Mouse (Mus musculus) thymus, postnatal 0 days (tissue): ENCODE results near the gene C1qtnf2. TPM values are rescaled to one million over a fixed set of nuclear protein-coding genes. Genes with fewer than 3 reads are reported as not detected.

Source experiments
- DNase-seq: peaks from one replicate; pipeline ENCODE4 v3.0.0-alpha.2; 2015; ENCODE audit warnings: low spot score
- polyA plus RNA-seq: library from polyadenylated mRNA; unstranded; fragments of >200 nt; fragmentation: Nextera tagmentation; extraction: Ambion mirVana; gene quantifications from 2 replicates; pipeline ENCODE4 v1.2.1, GENCODE M21; 2015

C1qtnf2 gene
- polyA plus RNA-seq: 5.3 and 5.6 TPM in 2 replicates

DNA sequence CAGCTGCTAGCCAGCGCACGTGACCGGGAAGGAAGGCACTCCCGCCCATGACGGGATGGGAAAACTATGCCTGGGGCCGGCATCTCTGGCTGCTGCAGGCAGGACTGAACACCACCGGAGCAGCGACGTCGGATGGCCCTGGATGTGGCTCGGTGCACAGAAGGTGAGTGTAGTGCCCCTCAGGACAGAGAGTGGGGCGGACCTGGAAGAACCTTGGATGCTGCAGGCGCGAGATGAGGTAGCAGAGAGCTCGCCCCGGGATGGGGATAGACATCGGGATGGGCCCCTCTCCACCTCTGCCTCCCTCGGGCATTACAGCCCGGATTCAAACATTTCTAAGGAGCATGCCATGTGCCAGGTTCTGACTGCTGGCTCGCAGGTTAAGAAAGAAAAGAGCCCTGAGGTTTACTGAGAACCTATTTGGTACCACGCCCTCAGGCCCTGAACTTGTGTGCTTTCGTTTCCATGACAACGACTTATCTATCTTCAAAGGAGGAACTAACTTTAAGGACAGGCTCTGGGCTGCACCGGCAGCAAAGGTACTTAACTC lies at the start of gene C1qtnf2:
Gene C1qtnf2, plus strand, starts transcription at position 52 of the 550 bp plus-strand sequence.
- peak; percentile 26 for DNase-seq

DNA sequence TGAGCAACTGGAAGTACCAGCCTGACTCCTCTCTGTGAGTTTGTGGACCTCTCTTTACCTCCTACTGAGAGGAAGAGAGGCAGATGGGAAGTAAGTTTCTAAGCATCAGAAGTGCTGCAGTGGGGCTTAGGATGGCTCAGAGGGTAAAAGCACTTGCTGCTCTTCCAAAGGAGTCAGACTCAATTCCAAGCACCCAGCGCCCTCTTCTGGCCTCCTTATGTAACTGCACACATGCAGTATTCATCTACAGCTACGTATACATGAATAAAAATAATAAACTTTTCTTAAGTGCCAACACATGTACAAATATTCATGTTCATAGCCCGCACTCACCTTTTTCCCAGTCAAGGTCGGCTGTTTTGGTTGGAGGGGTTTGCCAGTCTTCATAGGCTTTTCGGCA lies 49.7 kb upstream of the C1qtnf2 start:
- DNase-seq: no peak

DNA sequence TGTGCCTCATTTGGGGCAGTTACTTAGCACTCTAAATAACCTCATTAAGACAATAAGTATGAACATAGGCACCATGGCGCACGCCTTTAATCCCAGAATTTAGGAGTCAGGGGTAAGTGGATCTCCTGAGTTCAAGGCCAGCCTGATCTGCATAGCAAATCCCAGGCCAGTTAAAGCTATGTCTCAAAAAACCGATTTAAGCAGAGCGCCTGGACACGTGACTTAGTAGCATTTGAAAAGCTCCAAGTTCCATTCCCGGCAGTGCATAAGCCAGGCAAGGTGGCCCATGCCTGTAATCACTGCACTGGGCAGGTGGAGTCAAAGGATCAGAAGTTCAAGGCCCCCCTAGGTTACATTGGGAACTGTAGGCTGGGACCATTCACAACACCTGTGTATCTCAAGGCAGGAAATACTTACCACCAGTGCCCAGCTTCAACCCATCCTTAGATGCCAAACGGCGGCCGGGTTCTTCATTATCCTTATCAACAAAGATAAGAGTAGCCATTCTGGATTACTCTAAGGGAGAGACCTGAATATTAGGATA lies 48.8 kb upstream of the C1qtnf2 start:
- no peak for DNase-seq

DNA sequence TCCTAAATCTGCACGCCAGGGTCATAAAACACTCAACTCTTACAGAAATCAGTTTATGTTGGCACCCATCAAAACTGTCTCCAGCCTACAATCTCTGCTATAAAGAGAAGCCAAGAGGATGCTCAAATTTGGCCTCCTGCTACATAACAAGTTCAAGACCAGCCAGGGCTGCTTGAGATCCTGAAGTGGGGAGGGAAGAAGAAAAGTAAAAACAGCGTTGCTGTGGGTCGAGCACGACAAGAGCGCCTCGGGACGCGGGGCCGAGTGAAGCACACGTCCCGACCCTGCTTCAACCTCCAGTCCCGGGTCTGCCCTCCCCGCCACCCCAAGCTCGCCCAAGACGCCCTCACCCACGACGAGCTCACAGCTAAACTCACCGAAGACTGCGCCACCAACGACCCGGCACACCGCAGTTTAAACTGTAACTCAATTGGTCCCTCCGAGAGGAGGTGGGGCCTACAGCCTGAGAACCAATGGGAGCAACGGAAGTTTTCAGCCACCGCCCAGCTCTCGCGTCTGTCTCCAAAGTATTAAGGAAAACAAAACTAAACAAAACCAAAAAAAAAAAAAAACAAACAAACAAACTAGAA lies 48.2 kb upstream of the C1qtnf2 start, which contains the start of gene Pttg1:
Gene Pttg1, minus strand, starts transcription at position 428 of the 590 bp plus-strand sequence.
- peak; percentile 90 for DNase-seq

DNA sequence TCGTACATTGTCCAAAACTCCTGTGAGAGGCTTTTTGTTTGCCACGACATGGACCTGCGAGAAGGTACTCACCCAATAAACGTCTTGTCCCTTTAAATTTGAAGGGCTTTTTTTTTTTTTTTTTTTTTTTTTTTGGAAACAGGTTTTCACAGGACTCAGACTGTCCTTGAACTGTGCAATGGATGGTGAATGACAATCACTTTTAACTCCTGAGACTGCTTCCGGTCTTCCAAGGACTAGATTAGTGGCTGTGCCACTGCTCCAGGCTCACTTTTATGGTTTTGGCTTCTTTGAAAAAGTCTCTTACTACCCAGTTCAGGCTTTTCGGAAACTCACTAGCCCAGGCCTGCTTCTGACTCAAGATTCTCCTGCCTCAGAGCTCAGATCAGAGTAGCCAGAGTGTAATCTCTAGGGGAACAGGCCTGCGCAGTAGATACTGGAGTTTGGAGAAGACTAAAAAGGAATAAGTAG lies 47.6 kb upstream of the C1qtnf2 start:
- peak; percentile 9 for DNase-seq

DNA sequence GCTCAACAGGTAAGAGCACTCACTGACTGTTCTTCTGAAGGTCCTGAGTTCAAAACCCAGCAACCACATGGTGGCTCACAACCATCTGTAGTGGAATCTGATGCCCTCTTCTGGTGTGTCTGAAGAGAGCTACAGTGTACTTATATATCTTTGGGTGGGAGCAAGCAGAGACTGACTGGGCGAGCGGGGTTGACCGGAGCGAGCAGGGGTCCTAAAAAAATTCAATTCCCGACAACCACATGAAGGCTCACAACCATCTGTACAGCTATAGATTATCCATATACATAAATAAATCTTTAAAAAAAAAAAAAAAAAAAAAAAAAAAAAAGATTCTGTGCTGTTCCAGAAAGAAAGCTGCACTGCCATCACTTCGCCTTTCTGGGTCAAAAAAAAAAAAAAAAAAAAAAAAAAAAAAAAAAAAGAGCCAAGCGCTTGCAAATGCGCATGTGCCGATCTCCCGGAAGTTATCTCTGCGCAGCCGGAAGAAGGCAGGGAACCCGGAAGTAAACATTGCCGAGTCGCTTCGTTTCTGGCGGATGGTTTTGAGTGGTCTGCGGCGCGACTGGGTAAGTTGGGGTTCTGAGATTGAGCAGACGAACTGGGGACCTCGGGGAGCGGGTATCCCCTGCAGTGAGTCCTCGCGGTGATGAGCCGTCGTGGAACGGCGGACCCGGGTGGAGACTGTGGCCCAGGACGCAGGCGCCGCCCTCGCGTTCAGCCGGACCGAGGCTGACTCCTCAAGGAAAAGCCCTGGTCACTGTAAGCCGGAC lies 40.6 kb upstream of the C1qtnf2 start, which contains the start of gene Slu7:
Gene Slu7, plus strand, starts transcription at position 491 of the 770 bp plus-strand sequence.
- peak; percentile 89 for DNase-seq

DNA sequence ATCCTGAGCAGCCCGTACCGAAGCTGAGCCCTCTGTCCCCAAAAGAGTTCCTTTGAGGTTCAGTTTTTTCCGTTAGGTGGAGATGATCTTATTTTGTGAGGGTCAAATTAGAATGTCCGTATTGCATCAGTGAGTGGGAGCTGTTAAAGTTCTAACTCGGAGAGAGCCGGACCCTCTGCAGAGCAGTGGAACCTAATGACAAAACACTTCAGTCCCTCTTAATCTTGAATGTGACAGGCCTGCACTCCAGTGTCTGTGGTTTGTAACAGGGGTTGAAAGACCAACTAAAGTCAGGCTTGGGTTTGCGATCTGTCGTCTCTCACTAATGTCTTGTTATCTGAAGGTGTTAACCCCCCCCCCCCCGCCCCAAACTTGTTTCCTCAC lies 40.1 kb upstream of the C1qtnf2 start:
- no peak for DNase-seq

DNA sequence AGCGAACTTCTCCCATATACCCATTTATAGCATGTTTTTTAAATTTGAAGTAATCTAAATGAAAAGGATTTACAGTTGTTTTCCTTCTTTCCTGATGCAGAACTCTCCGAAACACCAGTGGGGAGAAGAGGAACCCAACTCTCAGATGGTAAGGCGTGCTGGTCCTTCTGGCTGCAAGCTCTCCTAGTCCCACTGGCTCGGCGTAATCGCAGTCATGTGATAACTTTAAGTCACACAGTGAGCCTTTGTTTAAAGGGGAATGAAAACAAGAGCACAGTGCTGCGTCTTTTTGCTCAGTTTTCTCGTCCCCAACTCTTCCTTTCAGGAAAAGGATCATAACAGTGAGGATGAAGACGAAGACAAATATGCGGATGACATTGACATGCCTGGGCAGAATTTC lies 33.0 kb upstream of the C1qtnf2 start:
- DNase-seq: no peak

DNA sequence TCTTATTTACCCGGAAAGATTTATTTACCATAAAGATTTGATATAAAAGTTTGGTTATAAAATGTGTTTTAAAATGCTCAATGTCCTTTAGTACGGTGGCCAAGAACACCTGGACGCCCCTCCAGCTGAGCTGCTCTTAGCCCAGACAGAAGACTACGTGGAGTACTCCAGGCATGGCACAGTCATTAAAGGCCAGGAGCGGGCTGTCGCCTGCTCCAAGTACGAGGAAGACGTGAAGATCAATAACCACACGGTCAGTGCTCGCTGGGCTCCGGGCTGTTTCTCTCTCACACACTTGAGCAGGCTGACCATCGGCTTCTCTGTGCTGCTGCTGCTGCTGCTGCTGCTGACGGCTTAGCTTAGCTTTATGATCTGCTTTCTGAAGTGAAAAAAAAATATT lies 30.9 kb upstream of the C1qtnf2 start:
- DNase-seq: no peak

DNA sequence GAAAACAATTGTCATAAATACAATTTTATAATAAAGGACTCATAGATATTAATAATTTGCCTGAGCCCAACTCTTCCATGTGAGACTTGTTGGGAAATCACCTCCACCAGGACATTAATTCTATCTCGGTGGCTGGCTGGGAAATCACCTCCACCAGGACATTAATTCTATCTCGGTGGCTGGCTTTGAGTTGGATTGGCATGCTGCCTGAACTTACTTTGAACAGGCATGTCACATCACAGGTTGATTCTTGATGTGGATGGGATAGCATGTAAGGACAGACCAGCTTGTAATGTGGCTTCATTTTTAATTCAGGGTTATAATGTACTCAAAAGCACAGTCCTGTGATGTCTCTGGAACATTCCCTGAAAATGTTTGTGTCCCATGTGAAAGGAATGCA lies 24.2 kb upstream of the C1qtnf2 start:
- no peak for DNase-seq

DNA sequence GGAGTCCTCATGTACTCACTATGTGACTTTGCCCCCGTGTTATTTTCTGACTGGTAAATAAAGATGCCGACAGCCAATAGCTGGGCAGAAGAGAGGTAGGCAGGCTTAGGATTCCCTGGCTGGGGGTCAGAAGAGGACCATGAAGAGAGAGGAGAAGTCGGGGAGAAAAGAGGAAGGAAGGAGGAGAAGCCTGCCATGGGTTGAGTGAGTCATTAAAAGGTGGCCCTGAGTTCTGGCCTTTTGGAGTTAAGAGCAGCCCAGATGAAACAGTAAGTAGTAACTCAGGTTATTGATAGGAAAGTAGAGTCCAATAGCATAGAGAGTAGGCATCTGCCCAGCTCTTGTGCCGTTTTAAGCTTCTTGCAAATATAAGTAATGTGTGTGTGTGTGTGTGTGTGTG lies 22.8 kb upstream of the C1qtnf2 start:
- no peak for DNase-seq

DNA sequence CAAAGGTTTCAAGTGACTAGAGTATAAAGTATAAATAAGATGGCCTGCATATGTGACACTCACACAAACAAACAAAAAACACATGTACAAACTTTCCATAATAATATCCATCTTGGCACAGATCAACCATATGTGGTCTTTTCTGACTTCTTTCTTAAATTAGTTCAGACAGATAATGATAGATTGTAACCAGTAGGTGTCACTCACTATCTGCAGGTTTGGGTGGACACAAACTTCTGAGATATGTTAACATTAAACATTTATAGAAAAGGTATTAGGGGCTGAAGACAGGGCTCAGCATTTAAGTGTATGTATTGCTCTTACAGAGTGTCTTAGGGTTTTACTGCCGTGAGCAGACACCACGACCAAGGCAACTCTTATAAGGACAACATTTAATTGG lies 21.8 kb upstream of the C1qtnf2 start:
- no peak for DNase-seq

DNA sequence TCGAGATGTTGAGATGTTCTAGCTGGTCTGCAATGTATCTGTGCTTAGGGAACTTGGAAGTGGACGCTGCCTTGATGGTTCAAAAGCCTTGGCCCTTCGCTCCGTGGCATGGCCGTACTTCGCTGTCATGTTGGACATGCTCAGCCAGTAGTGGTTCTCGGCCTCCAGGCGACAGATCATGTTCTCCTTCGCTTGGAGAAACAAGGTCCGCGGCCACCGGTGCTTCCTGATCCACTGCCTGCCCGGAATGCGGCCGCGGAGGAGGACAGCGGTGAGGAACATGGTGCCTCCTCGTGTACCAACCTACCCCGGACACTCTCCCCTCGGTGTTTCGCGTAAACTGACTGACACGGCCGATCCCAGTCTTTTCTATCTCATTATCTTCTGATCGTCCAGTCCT lies 10.9 kb upstream of the C1qtnf2 start:
- no peak for DNase-seq

DNA sequence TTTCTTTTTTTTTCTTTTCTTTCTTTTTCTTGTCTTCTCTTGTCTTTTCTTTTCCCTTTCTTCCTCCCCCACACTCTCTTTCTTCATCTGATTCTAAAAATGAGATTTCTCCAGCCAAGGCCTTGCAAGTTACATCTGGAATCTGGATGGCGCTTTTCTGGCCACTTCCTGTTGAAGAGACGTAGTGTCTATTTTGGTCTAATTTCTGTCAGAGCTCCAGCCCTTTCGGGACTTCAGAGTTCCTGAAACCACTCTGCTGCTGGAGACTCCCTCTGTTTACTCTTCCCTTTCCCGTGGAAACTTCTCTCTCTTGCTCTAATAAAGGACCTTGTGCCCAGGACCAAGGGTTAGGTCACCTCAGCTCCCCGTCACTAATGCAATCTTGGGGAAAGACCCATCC lies 4.0 kb upstream of the C1qtnf2 start:
- DNase-seq: no peak

DNA sequence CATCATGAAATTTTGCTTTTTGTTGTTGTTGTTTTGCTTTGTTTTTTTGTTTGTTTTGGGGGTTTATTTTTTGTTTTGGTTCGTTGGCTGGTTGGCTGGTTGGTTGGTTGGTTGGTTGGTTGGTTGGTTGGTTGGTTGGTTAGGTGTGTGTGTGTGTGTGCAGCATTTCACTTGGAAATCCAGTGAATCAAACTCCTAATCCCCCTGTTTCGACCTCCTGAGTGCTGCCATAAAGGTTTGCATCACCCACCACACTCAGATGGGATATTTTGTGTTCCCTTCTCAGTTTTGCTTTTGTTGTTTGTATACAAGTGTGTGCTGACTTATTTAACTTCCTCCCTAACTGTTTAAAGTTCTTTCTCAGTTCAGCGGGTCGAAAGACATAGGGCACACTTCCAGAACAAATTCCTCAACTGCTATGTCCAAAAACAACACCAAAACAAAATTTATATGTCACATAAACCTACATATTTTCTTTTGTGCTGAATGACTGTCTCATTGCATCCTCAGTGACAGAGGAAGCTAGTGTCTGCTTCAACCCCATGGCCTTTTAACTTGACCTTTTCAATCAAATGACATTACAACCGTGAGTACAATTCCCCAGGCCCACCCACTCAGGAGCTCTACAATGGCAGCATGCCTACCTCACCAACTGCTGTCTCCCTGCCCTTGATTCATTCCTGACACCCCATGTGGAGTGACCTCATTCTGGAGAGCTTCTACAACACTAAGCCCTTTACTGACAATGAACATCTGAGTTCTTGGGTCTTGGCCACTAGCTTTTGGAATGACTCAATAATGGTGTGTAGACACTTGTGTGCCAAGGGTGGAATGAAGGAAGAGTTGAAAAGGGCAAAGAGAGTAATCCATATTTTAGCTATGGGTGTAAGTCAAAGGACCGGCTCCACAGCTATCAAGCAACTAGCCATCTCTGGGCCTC lies 2.9 kb upstream of the C1qtnf2 start:
- DNase-seq: no peak

DNA sequence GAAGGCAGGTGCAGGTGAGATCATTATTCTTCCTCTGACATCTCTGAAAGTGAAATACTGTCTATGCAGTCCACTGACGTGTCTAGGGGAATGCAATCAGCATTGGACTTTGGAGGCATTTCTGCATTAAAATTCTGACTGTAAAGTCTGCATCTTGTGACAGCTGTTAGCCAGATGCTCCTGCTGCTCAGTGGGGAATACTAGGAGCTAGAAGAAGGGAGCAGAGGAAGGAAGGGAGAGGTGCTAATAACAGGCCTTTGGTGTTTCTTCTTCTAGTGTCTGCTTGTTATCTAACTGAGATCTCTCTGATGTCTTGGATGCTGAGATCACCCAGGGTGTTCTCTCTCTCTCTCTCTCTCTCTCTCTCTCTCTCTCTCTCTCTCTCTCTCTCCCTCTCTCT lies 961 bp upstream of the C1qtnf2 start:
- no peak for DNase-seq

DNA sequence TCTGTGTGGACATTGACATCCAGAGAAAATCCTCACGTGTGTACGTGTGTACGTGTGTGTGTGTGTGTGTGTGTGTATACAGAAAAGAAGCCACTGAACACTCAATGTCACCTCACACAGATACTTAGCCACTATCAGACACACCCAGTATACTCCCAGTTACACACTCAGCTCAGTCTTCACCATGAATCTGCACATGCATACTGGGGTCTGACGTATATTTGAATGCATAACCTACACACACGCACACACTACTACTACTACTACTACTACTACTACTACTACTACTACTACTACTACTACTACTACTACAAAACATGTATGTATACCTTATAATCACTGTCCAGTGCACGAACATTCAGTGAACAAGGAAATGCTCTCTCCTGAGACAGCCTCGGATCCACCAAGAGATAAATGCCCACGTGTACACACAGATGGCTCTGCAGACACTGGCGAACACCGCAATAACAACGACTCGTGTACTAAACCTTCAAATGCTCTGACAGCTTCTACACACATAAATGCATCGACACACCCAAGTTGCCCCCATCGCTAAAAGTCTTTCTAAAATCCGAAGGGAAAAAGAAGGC lies 346 bp upstream of the C1qtnf2 start:
- no peak for DNase-seq

DNA sequence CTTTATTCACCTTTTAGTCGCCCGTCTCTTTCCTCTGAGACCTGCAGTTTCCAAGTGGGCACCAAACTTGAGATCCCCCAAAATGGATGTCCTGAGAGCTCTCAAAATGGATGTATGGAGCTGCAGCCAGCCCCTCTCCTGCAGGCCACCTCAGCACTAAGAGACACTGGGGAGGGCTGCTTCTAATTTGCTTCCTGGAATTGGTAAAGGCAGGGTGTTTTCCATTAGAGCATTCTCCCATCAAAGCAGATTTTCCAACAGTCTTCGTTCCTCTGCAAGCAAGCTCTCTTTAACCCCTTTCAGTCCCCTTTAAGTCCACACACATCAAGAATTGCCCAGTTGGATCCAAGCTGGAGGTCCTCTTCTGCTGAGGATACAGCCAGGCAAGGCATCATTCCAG lies 5.3 kb downstream of the C1qtnf2 start:
- no peak for DNase-seq

DNA sequence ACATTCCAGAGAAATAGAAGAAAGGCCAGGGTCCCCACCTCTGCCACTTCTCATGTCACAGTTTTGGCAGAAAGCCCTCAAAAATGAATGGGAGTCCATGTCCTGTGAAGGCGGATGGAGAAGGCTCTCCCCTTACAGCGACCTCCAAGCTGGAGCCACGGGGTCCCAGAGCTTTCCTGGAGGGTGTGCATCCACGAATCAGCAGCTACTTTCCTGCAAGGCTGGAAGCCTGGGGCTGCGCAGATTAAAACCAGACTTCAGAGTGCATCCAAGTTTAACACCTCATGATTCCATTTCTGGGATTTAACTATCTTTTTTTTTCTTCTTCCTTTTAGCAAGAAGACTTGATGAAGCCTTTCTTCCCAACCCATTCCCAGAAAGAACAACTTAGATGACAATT lies 6.5 kb downstream of the C1qtnf2 start:
- no peak for DNase-seq

DNA sequence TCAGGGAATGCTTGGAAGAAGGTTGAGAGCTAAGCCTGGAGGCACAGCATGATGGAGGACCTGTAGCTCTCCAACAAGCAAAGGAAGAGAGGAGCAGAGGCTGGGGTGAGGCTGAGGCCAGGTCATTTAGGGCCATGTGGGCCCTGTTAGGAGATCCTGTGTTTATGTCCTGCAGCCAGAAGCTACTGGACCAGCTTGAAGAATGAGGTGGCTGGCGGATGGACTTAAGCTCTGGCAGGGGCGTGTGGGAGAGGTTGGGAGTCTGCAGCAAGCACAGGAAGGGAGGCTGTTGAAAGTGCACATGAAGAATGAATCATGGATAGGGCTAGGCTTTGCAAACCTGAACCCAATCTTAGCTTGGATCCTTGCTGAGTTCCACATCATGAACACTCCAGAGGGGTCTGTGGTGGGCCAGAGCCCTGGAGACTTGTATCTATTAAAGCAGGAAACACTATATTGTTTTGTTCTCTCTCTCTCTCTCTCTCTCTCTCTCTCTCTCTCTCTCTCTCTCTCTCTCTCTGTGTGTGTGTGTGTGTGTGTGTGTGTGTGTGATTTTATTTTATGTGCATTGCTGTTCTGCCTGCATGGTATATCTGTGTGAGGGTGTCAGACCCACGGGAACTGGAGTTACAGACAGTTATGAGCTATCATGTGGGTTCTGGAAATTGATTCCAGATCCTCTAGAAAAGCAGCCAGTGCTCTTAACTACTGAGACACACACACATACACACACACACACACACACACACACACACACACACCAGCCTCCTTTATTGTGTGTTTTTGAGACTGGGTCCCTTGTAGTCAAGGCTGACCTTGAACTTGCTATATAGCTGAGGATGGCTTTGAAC lies 7.8 kb downstream of the C1qtnf2 start:
- DNase-seq: no peak
